Mouse (Mus musculus) lung, adult 2 months (tissue): Measurements from ENCODE around the gene 1700019A02Rik. TPM values are rescaled to one million over a fixed set of nuclear protein-coding genes. Genes with fewer than 3 reads are reported as not detected.

Experiments
- DNase-seq: peaks from one replicate; pipeline ENCODE4 v3.0.0; 2022
- H3K4me1 ChIP-seq: fragments of 200-500 bp; 2 replicates; pipeline ENCODE4 v1.6.1; 2011; ENCODE audit warnings: low read length; ENCODE audit not compliant: control insufficient read depth, insufficient read depth
- H3K4me3 ChIP-seq: fragments of 200-500 bp; replicated peaks from 2 replicates; pipeline ENCODE3; 2011; ENCODE audit warnings: low read depth, mild to moderate bottlenecking, control low read depth, low read length; ENCODE audit errors: extremely low read depth
- CTCF ChIP-seq: fragments of 200-500 bp; IDR thresholded peaks from 2 replicates; pipeline ENCODE4 v1.5.1; 2011; ENCODE audit warnings: mild to moderate bottlenecking, low read length, control low read depth; ENCODE audit not compliant: insufficient read depth
- POLR2A ChIP-seq: fragments of 200-500 bp; IDR thresholded peaks from 2 replicates; pipeline ENCODE4 v1.6.1; 2011; ENCODE audit warnings: low read depth, mild to moderate bottlenecking, control low read depth, low read length, borderline replicate concordance; ENCODE audit errors: extremely low read depth
- WGBS: fragments of 180-500 bp; shearing (Covaris S2); methylation state at CpG from one replicate; pipeline ENCODE4 v1.1.7; 2018; 5-methylcytosine and 5-hydroxymethylcytosine counted together
- polyA plus RNA-seq: library from polyadenylated mRNA; depleted of rRNA; stranded (reverse); fragments of >200 nt; gene quantifications from 2 replicates; pipeline ENCODE4 v1.2.3, GENCODE M21; 2012; rRNA removed

Gene 1700019A02Rik
- polyA plus RNA-seq, 1 experiment = not detected

- Histone ChIP-seq H3K4me1 (no peaks in the 10 kb centered on the region), H3K4me3 (no peak overlapping the region)
- no peak for DNase-seq
- TF ChIP-seq POLR2A (no peak), CTCF (no peak)
- WGBS = 67% methylated on average over 6 of the region's 6 CpGs
These were observed 29.7 kb downstream of the 1700019A02Rik start for GRCm38 (mm10) chr1:53157715-53158114.

GRCm38 (mm10) chr1:53123066-53123465 lies 64.4 kb downstream of the 1700019A02Rik start:
- TF ChIP-seq CTCF (no peak), POLR2A (no peak)
- WGBS = 39% methylated on average over 2 of the region's 2 CpGs

GRCm38 (mm10) chr1:53110561-53110960 lies 76.9 kb downstream of the 1700019A02Rik start:
- DNase-seq = no peak
- TF ChIP-seq CTCF = no peak
- no peak for TF ChIP-seq POLR2A
- WGBS = 54% methylated on average over 1 of the region's 1 CpGs
- no peaks in the 10 kb centered on the region for H3K4me1 ChIP-seq
- no peak overlapping the region for H3K4me3 ChIP-seq

More at GRCm38 (mm10) chr1:53123066-53123465, 64.4 kb downstream of the 1700019A02Rik start:
- no peak overlapping the region for H3K4me3 ChIP-seq
- no peaks in the 10 kb centered on the region for H3K4me1 ChIP-seq
- DNase-seq = no peak

Other genes with a start within 250 kb of the 1700019A02Rik start
- 0.42 and 1.4 TPM in 2 replicates for gene 1700019D03Rik, start 167.5 kb downstream of the 1700019A02Rik start, polyA plus RNA-seq
- 0.25 TPM in 1 of 2 replicates, not detected in the other for gene Mstn, start 126.0 kb downstream of the 1700019A02Rik start, polyA plus RNA-seq
- 0.93 and 0.95 TPM in 2 replicates for gene Pms1, start 109.4 kb upstream of the 1700019A02Rik start, polyA plus RNA-seq
- gene Ormdl1, start 109.5 kb upstream of the 1700019A02Rik start, polyA plus RNA-seq = 3.6 and 6.4 TPM in 2 replicates
- gene Gm28778, start 109.5 kb upstream of the 1700019A02Rik start, polyA plus RNA-seq = 13.1 and 15.9 TPM in 2 replicates
- 2.2 and 3.9 TPM in 2 replicates for gene Osgepl1, start 126.0 kb upstream of the 1700019A02Rik start, polyA plus RNA-seq
- not detected in 2 replicates for gene Asdurf, start 165.0 kb upstream of the 1700019A02Rik start, polyA plus RNA-seq
- not detected in 2 replicates for gene Gm28551, start 165.0 kb upstream of the 1700019A02Rik start, polyA plus RNA-seq
- gene Asnsd1, start 165.1 kb upstream of the 1700019A02Rik start, polyA plus RNA-seq = 3.7 and 5.5 TPM in 2 replicates